ENCODE assay signal across 10 mouse cellular contexts in the genomic region with DNA sequence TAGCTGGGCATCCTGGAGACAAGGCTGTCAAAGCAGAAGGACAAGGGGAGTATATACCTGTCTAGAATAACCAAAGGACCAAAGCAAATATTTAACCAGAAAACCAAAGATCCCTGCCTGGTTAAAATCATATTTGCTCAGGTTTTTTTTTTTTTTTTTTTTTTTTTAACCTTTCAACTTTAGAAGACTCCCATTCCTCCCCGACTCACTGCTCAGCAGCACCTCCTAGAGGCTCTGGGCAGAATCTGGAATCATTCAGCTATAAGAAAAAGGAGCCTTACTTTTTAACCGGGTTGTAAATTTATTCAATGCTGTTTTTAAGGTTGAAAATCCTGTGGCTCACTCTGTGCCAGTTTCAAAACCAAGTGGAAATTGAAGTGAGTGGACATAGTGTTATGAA. TPM values are rescaled to one million over a fixed set of nuclear protein-coding genes. Genes with fewer than 3 reads are reported as not detected.
DNase-seq lines count a peak whose midpoint lies in the region; ATAC-seq and TF ChIP-seq lines count a peak whose summit lies in the region.
"Had no signal": no experiment of that assay in that cellular context is flagged by ENCODE, and none has a peak within 500 bp of the region (broad histone marks: within the 10 kb centered on the region; RNA-seq: fewer than 3 reads in every experiment).

No protein-coding gene starts in this region.

- no peaks in the 10 kb centered on the region for H3K9me3 ChIP-seq in heart, embryonic 11.5 days (replicated peaks; ENCODE audit: control insufficient read depth, low read length)
- H3K9me3 ChIP-seq in limb, embryonic 10.5 days (replicated peaks) = no peaks in the 10 kb centered on the region
- H3K9me3 ChIP-seq: limb, embryonic 13.5 days had no signal

- peaks cover 10% of the 10 kb centered on the region for H3K4me1 ChIP-seq in heart, embryonic 11.5 days (ENCODE audit: control insufficient read depth, insufficient read depth, low read length)
- no peaks in the 10 kb centered on the region for H3K4me1 ChIP-seq in liver, adult 2 months (ENCODE audit: control insufficient read depth, insufficient read depth, low read length)
- no peaks in the 10 kb centered on the region for H3K4me1 ChIP-seq in limb, embryonic 10.5 days
- H3K4me1 ChIP-seq: limb, embryonic 13.5 days had no signal

- 66% methylated on average over 2 of the region's 2 CpGs for WGBS in heart, embryonic 11.5 days (ENCODE audit: insufficient replicate concordance)
- 51% methylated on average over 2 of the region's 2 CpGs for WGBS in liver, adult 2 months
- WGBS in limb, embryonic 10.5 days = 75% methylated on average over 2 of the region's 2 CpGs

- ATAC-seq in heart, embryonic 11.5 days (replicated peaks; ENCODE audit: insufficient number of reproducible peaks, low FRiP score, low TSS enrichment) = no peak

- no peak overlapping the region for H3K4me3 ChIP-seq in heart, embryonic 11.5 days (ENCODE audit: low read depth, low read length)
- H3K4me3 ChIP-seq in liver, adult 2 months (ENCODE audit: insufficient read depth, low read depth, low read length) = no peak overlapping the region
- no peak overlapping the region for H3K4me3 ChIP-seq in limb, embryonic 10.5 days
- H3K4me3 ChIP-seq: limb, embryonic 13.5 days had no signal

- H3K79me2 ChIP-seq in liver, adult 2 months (ENCODE audit: control insufficient read depth, insufficient read depth, low read length) = no peaks in the 10 kb centered on the region

- peak; percentile 29; the same call in 1 of the 2 replicates for TF ChIP-seq CTCF in liver, adult 2 months (IDR thresholded peaks at IDR 0.05; ENCODE audit: low read depth, low read length)

- no peak overlapping the region for H3K27ac ChIP-seq in heart, embryonic 11.5 days (ENCODE audit: low read depth, low read length)
- no peak overlapping the region for H3K27ac ChIP-seq in liver, adult 2 months (replicated peaks; ENCODE audit: insufficient read depth, low read depth, low read length)
- H3K27ac ChIP-seq in limb, embryonic 10.5 days = no peak overlapping the region
- H3K27ac ChIP-seq: limb, embryonic 13.5 days had no signal

- no peak overlapping the region for H3K9ac ChIP-seq in heart, embryonic 11.5 days (ENCODE audit: low read depth, low read length)
- no peak overlapping the region for H3K9ac ChIP-seq in liver, adult 2 months (ENCODE audit: low read depth, low read length)
- H3K9ac ChIP-seq: limb, embryonic 13.5 days had no signal

- H3K4me2 ChIP-seq in heart, embryonic 11.5 days = no peak overlapping the region
- H3K4me2 ChIP-seq: limb, embryonic 13.5 days had no signal

- H3K36me3 ChIP-seq in heart, embryonic 11.5 days (ENCODE audit: control insufficient read depth, insufficient read depth, low read length) = peaks cover 5% of the 10 kb centered on the region
- H3K36me3 ChIP-seq in liver, adult 2 months (ENCODE audit: control insufficient read depth, insufficient read depth, low read length) = no peaks in the 10 kb centered on the region
- peaks cover 84% of the 10 kb centered on the region for H3K36me3 ChIP-seq in limb, embryonic 10.5 days

- H3K27me3 ChIP-seq in heart, embryonic 11.5 days (ENCODE audit: control insufficient read depth, insufficient read depth, low read length) = no peaks in the 10 kb centered on the region
- H3K27me3 ChIP-seq in liver, adult 2 months (ENCODE audit: control insufficient read depth, insufficient read depth, low read length) = no peaks in the 10 kb centered on the region
- no peaks in the 10 kb centered on the region for H3K27me3 ChIP-seq in limb, embryonic 10.5 days (ENCODE audit: low read depth, poor library complexity, severe bottlenecking)
- H3K27me3 ChIP-seq: limb, embryonic 13.5 days had no signal

- TF ChIP-seq POLR2A in liver, adult 2 months (IDR thresholded peaks at IDR 0.05; ENCODE audit: extremely low read depth, insufficient read depth, low read length) = no peak

- DNase-seq in heart, adult 11 months = peak; percentile 46
- peak; percentile 38 for DNase-seq in thymus, postnatal 0 days (ENCODE audit: low spot score)
- no peak for DNase-seq in thymus, postnatal 36 days
- peak; percentile 10 for DNase-seq in liver, adult 2 months (ENCODE audit: extremely low read depth, low read depth, low spot score)
- no peak for DNase-seq in ovary, postnatal 10 days (ENCODE audit: low spot score)
- no peak for DNase-seq in limb, embryonic 10.5 days (ENCODE audit: low spot score)
- no peak for DNase-seq in gastrocnemius, postnatal 25 days
- DNase-seq: gastrocnemius, postnatal 14 days had no signal

RNA-seq across cellular contexts. Expression of a gene that starts 33.8 kb away (rescaled TPM):
- polyA plus RNA-seq in heart, embryonic 11.5 days (2014; fragmentation: Nextera tagmentation; extraction: Ambion mirVana) = 0.28 TPM in 1 of 2 replicates, not detected in the other
- 0.05 and 0.10 TPM in 2 replicates for polyA plus RNA-seq in thymus, postnatal 0 days (2015; fragmentation: Nextera tagmentation; extraction: Ambion mirVana)
- not detected in 2 replicates for total RNA-seq in liver, adult 2 months (2014; rRNA removed)
- not detected in 2 replicates for polyA plus RNA-seq in liver, adult 2 months (2012; rRNA removed)
- polyA plus RNA-seq in limb, embryonic 10.5 days (2016; fragmentation: Nextera tagmentation; extraction: Ambion mirVana) = not detected in 2 replicates
- total RNA-seq in gastrocnemius, postnatal 25 days (2021) = not detected
- total RNA-seq: gastrocnemius, postnatal 14 days had no signal

RNA-seq across cellular contexts. Expression of a gene that starts 35.7 kb away (rescaled TPM):
- 26.0 and 26.6 TPM in 2 replicates for polyA plus RNA-seq in heart, embryonic 11.5 days (2014; fragmentation: Nextera tagmentation; extraction: Ambion mirVana)
- polyA plus RNA-seq in thymus, postnatal 0 days (2015; fragmentation: Nextera tagmentation; extraction: Ambion mirVana) = 15.7 and 18.0 TPM in 2 replicates
- total RNA-seq in liver, adult 2 months (2014; rRNA removed) = 2.8 and 2.9 TPM in 2 replicates
- 2.2 and 2.5 TPM in 2 replicates for polyA plus RNA-seq in liver, adult 2 months (2012; rRNA removed)
- 51.5 and 56.7 TPM in 2 replicates for polyA plus RNA-seq in limb, embryonic 10.5 days (2016; fragmentation: Nextera tagmentation; extraction: Ambion mirVana)
- total RNA-seq in gastrocnemius, postnatal 25 days (2021) = 1 to 10 TPM; 2.8 to 3.5 TPM

Comparison
In these comparisons a context has a peak if more than half of its experiments do, and no peak if none do; other contexts are left out.
1. DNase-seq: peak in heart, adult 11 months (single experiment), thymus, postnatal 0 days (single experiment) and liver, adult 2 months (single experiment); none in thymus, postnatal 36 days (0 of 2), ovary, postnatal 10 days (single experiment), limb, embryonic 10.5 days (single experiment) and gastrocnemius, postnatal 25 days (single experiment).